Mouse (Mus musculus) CH12F3 (cell line): ENCODE results near the gene Rhbdd2.

ENCODE experiments used
- in situ Hi-C: fragments of 300-500 bp; cut with MboI; formaldehyde crosslinking; loops from 2 replicates; pipeline ENCODE4 v1.14.3; 2020; ENCODE audit warnings: low sequenced_read_pairs

The Rhbdd2 gene

GRCm38 (mm10) chr5:135678481-135678880 lies 46.1 kb downstream of the Rhbdd2 start:
- in situ Hi-C loops, result no loop called here

- in situ Hi-C loops, result no loop called here
These were observed 48.6 kb downstream of the Rhbdd2 start for GRCm38 (mm10) chr5:135680967-135681545.

DNA sequence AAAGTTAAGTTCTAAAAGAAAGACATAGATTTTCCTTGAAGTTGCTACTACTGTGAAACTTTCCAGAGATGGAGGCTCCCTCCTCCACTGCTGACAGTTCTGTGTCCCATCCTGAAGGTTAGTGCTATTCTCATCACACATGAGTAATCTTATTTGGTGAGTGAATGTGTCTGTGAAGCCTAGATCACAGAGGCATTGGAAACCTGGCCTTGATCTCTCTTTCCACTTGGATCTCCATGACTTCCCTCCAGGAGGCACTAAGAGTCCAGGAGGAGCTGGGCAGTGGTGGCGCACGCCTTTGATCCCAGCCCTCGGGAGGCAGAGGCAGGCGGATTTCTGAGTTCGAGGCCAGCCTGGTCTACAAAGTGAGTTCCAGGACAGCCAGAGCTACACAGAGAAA lies 49.6 kb downstream of the Rhbdd2 start:
- in situ Hi-C loops, result no loop called here

DNA sequence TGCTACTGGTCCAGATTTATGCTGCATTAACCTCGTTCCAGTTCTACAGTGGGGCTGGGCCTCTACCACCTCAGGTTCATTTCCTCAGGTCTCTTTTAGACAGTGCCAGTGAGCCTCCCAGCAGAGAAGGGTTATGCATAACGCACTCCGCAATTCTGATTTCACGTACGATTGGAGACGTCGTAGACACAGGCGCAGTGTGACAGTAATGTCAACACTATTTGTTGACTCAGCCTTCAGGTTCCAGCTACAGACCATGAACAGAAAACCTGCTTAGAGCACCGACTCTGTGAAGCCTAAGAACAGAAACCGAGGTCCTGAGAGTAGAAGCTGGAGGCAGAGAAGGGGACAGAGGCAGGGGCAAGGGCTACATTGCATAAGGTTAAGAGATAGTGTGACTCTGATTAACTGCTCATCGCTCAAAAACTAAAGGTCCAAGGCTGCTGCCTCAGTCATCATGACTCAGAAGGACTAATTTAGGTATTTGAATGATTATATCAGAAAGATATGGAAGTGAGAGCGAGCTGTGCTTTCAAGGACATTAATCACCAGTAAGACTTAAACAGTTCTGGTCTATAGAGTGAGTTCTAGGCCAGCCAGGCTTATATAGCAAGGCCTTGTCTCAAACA lies 50.6 kb downstream of the Rhbdd2 start:
- in situ Hi-C loops, result no loop called here

GRCm38 (mm10) chr5:135690401-135690800 lies 58.0 kb downstream of the Rhbdd2 start:
- in situ Hi-C loops, result no loop called here

GRCm38 (mm10) chr5:135691266-135691665 lies 58.8 kb downstream of the Rhbdd2 start:
- in situ Hi-C loops, result no loop called here

- in situ Hi-C loops, result no loop called here
These were observed 60.9 kb downstream of the Rhbdd2 start for GRCm38 (mm10) chr5:135693281-135693853.

GRCm38 (mm10) chr5:135695277-135695721 lies 62.9 kb downstream of the Rhbdd2 start:
- in situ Hi-C loops, result no loop called here
